Mouse (Mus musculus) adrenal gland, postnatal 14 days (tissue): ENCODE measurements at regions not wholly inside any gene's neighbourhood (a gene's known extent, or its start where the extent isn't known, plus 50 kb on each side); places are given as distances from the start of the nearest gene placed in this dataset.

Source experiments
- DNase-seq: peaks from one replicate; pipeline ENCODE4 v3.0.0; 2021; ENCODE audit warnings: mixed read lengths

- DNase-seq = no peak
Observed at GRCm38 (mm10) chr3:137728689-137729088, 57.4 kb downstream of the Gm21962 start.

GRCm38 (mm10) chr3:137729421-137729820, 58.1 kb downstream of the Gm21962 start:
- DNase-seq = no peak

DNA sequence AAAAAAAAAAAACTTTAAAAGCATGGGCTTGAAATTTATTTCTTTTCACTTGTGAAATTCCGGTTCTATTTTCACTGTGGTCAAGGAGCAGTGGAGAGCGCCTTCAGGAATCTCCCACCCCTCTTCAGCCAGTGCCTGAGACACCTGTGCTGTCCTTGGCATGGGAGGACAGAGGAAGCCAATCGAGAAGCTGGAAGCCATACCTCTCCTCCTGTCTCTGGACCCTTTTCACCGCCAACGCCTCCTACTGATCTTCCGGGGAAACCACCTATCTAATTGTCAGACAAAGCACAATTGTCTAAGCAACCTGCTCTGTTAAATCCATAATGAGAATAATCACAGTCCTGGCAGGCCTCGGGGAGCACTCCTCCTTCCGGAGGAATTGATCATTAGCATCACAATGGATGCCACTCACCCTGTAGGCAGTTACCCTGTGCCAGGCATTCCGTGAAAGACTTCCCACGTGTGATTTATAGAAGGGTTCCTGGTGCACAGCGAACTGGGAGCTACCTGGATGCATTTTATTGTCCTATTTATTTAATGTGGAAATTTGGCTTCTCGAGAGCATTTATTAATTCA, 66.0 kb downstream of the Gm21962 start:
- no peak for DNase-seq

- no peak for DNase-seq
Observed at GRCm38 (mm10) chr3:137741528-137741927, 70.2 kb downstream of the Gm21962 start.

GRCm38 (mm10) chr3:137742119-137742518, 70.8 kb downstream of the Gm21962 start:
- DNase-seq = no peak

- DNase-seq = no peak
Observed at GRCm38 (mm10) chr3:137751732-137752260, 80.5 kb downstream of the Gm21962 start.

DNA sequence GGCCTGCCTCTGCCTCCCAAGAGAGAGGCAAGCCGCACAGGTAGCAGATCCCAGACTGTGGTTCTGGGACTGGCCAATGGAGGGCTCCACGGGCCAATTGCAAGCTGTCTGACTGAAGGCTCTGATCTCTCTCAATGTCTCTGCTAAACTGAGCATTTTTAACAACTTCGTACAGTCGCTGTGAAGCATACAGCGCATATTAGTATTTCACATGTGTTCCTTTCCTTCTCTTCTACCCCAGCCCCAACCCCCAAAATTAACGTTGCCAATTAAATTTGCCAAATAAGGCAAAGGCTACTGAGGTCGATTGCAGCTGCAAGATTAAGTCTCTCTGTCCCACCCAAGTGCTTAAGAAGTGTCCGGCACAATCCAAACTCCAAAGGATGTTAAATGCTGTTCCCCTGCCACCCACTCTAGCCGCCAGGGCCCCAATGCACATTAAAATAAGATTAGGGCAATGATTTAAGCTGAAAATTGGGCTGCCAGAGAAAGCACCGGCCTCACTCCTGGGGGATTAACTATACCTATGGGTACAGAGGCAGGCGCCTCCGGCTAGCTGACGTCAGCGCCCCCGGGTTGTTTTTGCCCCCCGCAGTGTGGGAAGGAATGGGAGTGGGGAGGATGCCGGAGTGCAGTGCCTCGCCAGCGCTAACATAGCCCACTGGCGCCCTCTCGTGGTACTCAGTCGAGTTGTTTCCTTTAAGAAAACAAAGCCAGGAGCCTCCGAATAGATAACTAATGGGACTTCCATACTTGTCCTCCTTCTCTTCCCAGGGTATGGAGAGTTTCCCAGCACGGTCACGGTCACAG, 81.3 kb downstream of the Gm21962 start:
- DNase-seq = peak; percentile 86

GRCm38 (mm10) chr3:137753257-137753654, 81.9 kb downstream of the Gm21962 start:
- no peak for DNase-seq

- no peak for DNase-seq
Observed at GRCm38 (mm10) chr3:137755391-137755790, 84.1 kb downstream of the Gm21962 start.

GRCm38 (mm10) chr3:137762213-137762884, 91.0 kb downstream of the Gm21962 start:
- no peak for DNase-seq

- DNase-seq = no peak
Observed at GRCm38 (mm10) chr3:137763406-137763805, 92.1 kb downstream of the Gm21962 start.

DNA sequence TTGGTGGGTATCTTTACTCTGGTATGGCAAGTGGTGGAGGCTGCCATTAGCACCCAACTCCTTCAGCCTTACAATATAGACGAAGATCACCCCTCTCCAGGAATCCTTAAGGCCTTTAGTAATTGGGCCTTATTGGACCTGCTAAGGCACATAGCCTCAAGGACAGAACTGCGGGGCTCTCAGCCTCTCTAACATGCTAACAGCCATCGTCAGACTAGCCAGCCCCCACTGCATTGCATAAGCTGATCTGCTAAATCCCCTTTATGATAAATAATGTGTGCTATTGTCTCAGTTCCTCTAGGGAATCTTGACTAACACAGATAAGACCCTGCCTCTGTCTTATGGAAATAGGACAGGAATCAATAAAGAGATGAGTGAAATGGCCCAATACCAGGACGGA, 95.7 kb upstream of the H2afz start:
- DNase-seq = no peak

GRCm38 (mm10) chr3:137775076-137775849, 89.0 kb upstream of the H2afz start:
- peak; percentile 8 for DNase-seq

- peak; percentile 39 for DNase-seq
Observed at GRCm38 (mm10) chr3:137778113-137778512, 86.2 kb upstream of the H2afz start.

- no peak for DNase-seq
Observed at GRCm38 (mm10) chr3:137780029-137780428, 84.3 kb upstream of the H2afz start.

DNA sequence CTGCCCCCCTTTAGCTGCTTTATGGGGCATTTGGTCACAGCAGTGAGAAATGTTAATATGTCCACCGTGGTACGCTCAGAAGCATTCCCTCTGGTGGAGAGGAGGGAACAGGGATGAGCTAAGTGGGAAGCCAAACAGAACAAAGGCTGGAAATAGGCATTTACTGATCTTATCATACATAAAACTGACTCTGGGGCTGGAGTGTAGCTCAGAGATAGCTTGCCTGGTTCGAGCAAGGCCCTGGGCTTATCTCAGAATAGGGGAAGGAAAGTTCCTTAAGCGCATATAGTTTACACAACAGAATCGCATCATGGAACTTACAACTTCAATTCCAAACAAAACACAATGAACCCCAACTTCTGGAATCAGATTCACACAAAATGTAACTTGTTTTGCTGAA, 81.5 kb upstream of the H2afz start:
- no peak for DNase-seq

DNA sequence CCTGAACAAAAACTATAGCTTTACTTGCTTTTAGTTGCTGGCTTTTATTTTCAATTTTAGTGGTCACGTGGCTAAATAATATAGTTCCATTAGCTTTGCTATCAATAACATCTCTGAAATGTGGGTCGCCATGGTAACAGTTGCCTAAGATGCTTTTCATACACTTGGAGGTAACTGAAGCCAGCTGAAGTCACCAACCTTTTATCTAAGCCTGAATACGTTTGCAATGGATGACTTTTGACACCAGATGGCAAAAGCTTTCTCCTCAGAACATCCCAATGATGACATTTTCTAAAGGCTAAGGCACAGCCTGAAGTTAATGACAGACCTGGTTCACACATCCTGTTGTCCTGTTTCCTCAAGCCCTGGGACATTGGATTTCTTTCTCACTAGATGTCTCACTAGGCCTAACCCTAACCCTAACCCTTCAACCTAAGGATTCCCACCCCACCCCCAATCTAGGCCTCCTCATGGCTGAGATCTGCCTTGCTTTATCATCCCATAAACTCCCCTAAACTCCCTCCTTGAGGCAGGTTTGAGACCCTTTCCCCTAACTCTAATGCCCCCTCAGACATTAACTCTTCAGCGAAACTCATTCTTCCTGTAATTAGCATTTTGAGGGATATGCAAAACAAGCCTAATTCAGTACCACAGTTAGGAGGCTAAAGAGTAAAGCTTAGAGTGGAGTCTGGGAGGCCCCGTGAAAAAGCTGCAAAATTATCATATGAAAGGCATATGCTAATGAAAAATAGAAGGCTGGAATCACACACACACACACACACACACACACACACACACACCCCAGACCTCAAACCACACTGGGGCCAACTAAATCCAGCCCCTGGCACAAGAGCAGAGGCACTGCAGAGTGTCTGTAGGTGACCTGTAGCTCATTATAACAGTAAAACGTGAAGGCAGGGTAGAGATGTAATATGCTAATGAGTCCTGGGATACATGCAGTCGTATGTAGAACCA, 80.1 kb upstream of the H2afz start:
- no peak for DNase-seq

GRCm38 (mm10) chr3:137785224-137785623, 79.1 kb upstream of the H2afz start:
- no peak for DNase-seq

DNA sequence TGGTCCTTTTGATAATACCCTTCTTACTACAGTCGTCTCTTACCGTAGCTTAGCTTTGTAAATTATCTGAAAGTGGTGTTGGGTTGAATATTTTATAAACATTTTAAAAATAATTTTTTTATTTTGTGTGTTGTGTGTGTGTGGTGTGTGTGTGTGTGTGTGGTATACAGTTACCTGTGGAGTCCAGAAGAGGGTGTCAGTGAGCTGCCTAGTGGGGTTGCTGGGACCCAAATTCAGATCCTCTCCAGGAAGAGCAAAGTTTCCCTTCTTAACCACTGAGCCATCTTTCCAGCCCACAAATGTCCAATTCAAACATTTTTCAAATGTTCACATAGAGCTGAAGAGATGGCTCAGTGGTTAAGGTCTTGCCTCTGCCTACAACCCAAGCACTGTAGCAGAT, 78.4 kb upstream of the H2afz start:
- no peak for DNase-seq

DNA sequence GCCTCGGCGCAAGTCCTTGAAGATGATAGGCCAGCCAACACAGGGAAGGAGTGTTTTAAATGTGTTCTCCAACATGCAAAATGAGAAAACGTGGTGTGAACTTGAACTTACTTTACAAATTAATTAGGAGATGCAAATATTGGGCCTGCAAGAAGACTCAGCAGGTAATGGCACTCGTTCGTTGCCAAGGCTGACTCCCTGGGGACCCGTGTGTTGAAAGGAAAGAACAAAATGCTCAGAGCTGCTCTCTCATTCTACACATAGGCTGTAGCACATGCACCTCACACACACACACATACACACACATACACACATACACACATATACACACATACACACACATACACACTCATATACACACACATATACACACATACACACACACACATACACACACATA, 74.6 kb upstream of the H2afz start:
- DNase-seq = peak; percentile 30

- DNase-seq = no peak
Observed at GRCm38 (mm10) chr3:137790340-137790739, 73.9 kb upstream of the H2afz start.
